Mouse (Mus musculus): Measurements from ENCODE around the gene Ces1b. TPM values are rescaled to one million over a fixed set of nuclear protein-coding genes. Genes with fewer than 3 reads are reported as not detected.

The Ces1b gene
- polyA plus RNA-seq, 1 experiment from 2014 or later: not detected

GRCm38 (mm10) chr8:93048092-93048491 lies 31.7 kb downstream of the Ces1b start, which contains the start of gene Ces1a:
TSS of gene Ces1a (minus strand) at chr8:93048192.
- H3K4me1 ChIP-seq (replicated peaks): no peaks in the 10 kb centered on the region
- no peak for ATAC-seq (ENCODE audit: low FRiP score, low read depth)

GRCm38 (mm10) chr8:93043083-93043482 lies 36.7 kb downstream of the Ces1b start:
- H3K9me3 ChIP-seq: no peaks in the 10 kb centered on the region
- no peak overlapping the region for H3K4me3 ChIP-seq
- no peaks in the 10 kb centered on the region for H3K4me1 ChIP-seq (replicated peaks)
- 53% methylated on average over 1 of the region's 1 CpGs for WGBS
- no peak overlapping the region for H3K4me2 ChIP-seq
- H3K27ac ChIP-seq (replicated peaks): no peak overlapping the region
- no peak for ATAC-seq (ENCODE audit: low FRiP score, low read depth)
- H3K9ac ChIP-seq: no peak overlapping the region
- no peaks in the 10 kb centered on the region for H3K27me3 ChIP-seq
- no peaks in the 10 kb centered on the region for H3K36me3 ChIP-seq

More at GRCm38 (mm10) chr8:93048092-93048491, 31.7 kb downstream of the Ces1b start, which contains the start of gene Ces1a:
- H3K9ac ChIP-seq: no peak within 1 kb of the TSS
- no peak within 1 kb of the TSS for H3K4me3 ChIP-seq
- no peak within 1 kb of the TSS for H3K4me2 ChIP-seq
- no peaks in the 10 kb centered on the region for H3K9me3 ChIP-seq
- no peak within 1 kb of the TSS for H3K27ac ChIP-seq (replicated peaks)
- H3K36me3 ChIP-seq: no peaks in the 10 kb centered on the region
- WGBS: 84% methylated on average over 3 of the region's 3 CpGs
- H3K27me3 ChIP-seq: no peaks in the 10 kb centered on the region

- Histone ChIP-seq H3K9ac (no peak overlapping the region), H3K27me3 (no peaks in the 10 kb centered on the region), H3K4me3 (no peak overlapping the region), H3K4me2 (no peak overlapping the region), H3K9me3 (no peaks in the 10 kb centered on the region), H3K36me3 (no peaks in the 10 kb centered on the region), H3K4me1 (replicated peaks) (no peaks in the 10 kb centered on the region), H3K27ac (replicated peaks) (no peak overlapping the region)
- ATAC-seq (ENCODE audit: low FRiP score, low read depth): no peak
- WGBS: 87% methylated on average over 4 of the region's 4 CpGs
Observed at GRCm38 (mm10) chr8:93040776-93041567, 38.8 kb downstream of the Ces1b start.

- Histone ChIP-seq H3K27me3 (no peaks in the 10 kb centered on the region), H3K36me3 (no peaks in the 10 kb centered on the region), H3K4me1 (replicated peaks) (no peaks in the 10 kb centered on the region), H3K27ac (replicated peaks) (no peak overlapping the region), H3K9ac (no peak overlapping the region), H3K4me2 (no peak overlapping the region), H3K9me3 (no peaks in the 10 kb centered on the region), H3K4me3 (no peak overlapping the region)
- WGBS: 80% methylated on average over 2 of the region's 2 CpGs
- ATAC-seq (ENCODE audit: low FRiP score, low read depth): no peak
Observed at GRCm38 (mm10) chr8:93040256-93040655, 39.6 kb downstream of the Ces1b start.

- H3K27ac ChIP-seq (replicated peaks): no peak overlapping the region
- WGBS: 0% methylated on average over 2 of the region's 2 CpGs
Observed at GRCm38 (mm10) chr8:93038831-93039230, 41.0 kb downstream of the Ces1b start.

GRCm38 (mm10) chr8:93030664-93031063 lies 49.2 kb downstream of the Ces1b start:
- Histone ChIP-seq H3K4me1 (replicated peaks) (no peaks in the 10 kb centered on the region), H3K4me2 (no peak overlapping the region), H3K9me3 (no peaks in the 10 kb centered on the region), H3K27me3 (no peaks in the 10 kb centered on the region), H3K27ac (replicated peaks) (no peak overlapping the region), H3K36me3 (no peaks in the 10 kb centered on the region), H3K4me3 (no peak overlapping the region), H3K9ac (no peak overlapping the region)
- 66% methylated on average over 2 of the region's 2 CpGs for WGBS
- ATAC-seq (ENCODE audit: low FRiP score, low read depth): no peak

More at GRCm38 (mm10) chr8:93038831-93039230, 41.0 kb downstream of the Ces1b start:
- no peak overlapping the region for H3K9ac ChIP-seq
- H3K4me3 ChIP-seq: no peak overlapping the region
- no peak overlapping the region for H3K4me2 ChIP-seq
- no peaks in the 10 kb centered on the region for H3K27me3 ChIP-seq
- no peaks in the 10 kb centered on the region for H3K36me3 ChIP-seq
- no peak for ATAC-seq (ENCODE audit: low FRiP score, low read depth)
- H3K9me3 ChIP-seq: no peaks in the 10 kb centered on the region
- H3K4me1 ChIP-seq (replicated peaks): no peaks in the 10 kb centered on the region

GRCm38 (mm10) chr8:93021738-93022137 lies 58.1 kb downstream of the Ces1b start:
- 73% methylated on average over 5 of the region's 5 CpGs for WGBS
- no peak for ATAC-seq (ENCODE audit: low FRiP score, low read depth)
- H3K4me1 ChIP-seq (replicated peaks): no peaks in the 10 kb centered on the region
- no peak overlapping the region for H3K9ac ChIP-seq
- H3K4me3 ChIP-seq: no peak overlapping the region
- H3K27me3 ChIP-seq: no peaks in the 10 kb centered on the region
- no peaks in the 10 kb centered on the region for H3K36me3 ChIP-seq
- no peak overlapping the region for H3K4me2 ChIP-seq
- H3K27ac ChIP-seq (replicated peaks): no peak overlapping the region
- H3K9me3 ChIP-seq: no peaks in the 10 kb centered on the region

- Histone ChIP-seq H3K27me3 (no peaks in the 10 kb centered on the region), H3K27ac (replicated peaks) (no peak overlapping the region), H3K9ac (no peak overlapping the region), H3K4me3 (no peak overlapping the region), H3K4me1 (replicated peaks) (no peaks in the 10 kb centered on the region), H3K9me3 (no peaks in the 10 kb centered on the region), H3K4me2 (no peak overlapping the region), H3K36me3 (no peaks in the 10 kb centered on the region)
- WGBS: 85% methylated on average over 4 of the region's 4 CpGs
- no peak for ATAC-seq (ENCODE audit: low FRiP score, low read depth)
Observed at GRCm38 (mm10) chr8:93014300-93014699, 65.5 kb downstream of the Ces1b start.

- WGBS: 71% methylated on average over 6 of the region's 6 CpGs
- Histone ChIP-seq H3K4me1 (replicated peaks) (no peaks in the 10 kb centered on the region), H3K4me2 (no peak overlapping the region), H3K4me3 (no peak overlapping the region), H3K27ac (replicated peaks) (no peak overlapping the region), H3K36me3 (no peaks in the 10 kb centered on the region), H3K27me3 (no peaks in the 10 kb centered on the region), H3K9me3 (no peaks in the 10 kb centered on the region), H3K9ac (no peak overlapping the region)
- no peak for ATAC-seq (ENCODE audit: low FRiP score, low read depth)
Observed at GRCm38 (mm10) chr8:93012226-93012625, 67.6 kb downstream of the Ces1b start.

GRCm38 (mm10) chr8:93011439-93011838 lies 68.4 kb downstream of the Ces1b start:
- Histone ChIP-seq H3K4me1 (replicated peaks) (no peaks in the 10 kb centered on the region), H3K4me3 (no peak overlapping the region), H3K27ac (replicated peaks) (no peak overlapping the region), H3K9me3 (no peaks in the 10 kb centered on the region), H3K27me3 (no peaks in the 10 kb centered on the region), H3K9ac (no peak overlapping the region), H3K36me3 (no peaks in the 10 kb centered on the region), H3K4me2 (no peak overlapping the region)
- 10% methylated on average over 9 of the region's 9 CpGs for WGBS
- ATAC-seq (ENCODE audit: low FRiP score, low read depth): peak; percentile 75; the same call in 1 of the 2 replicates

GRCm38 (mm10) chr8:93010286-93010685 lies 69.5 kb downstream of the Ces1b start:
- Histone ChIP-seq H3K9me3 (no peaks in the 10 kb centered on the region), H3K4me2 (no peak overlapping the region), H3K9ac (no peak overlapping the region), H3K27me3 (no peaks in the 10 kb centered on the region), H3K27ac (replicated peaks) (no peak overlapping the region), H3K36me3 (no peaks in the 10 kb centered on the region), H3K4me3 (no peak overlapping the region), H3K4me1 (replicated peaks) (no peaks in the 10 kb centered on the region)
- no peak for ATAC-seq (ENCODE audit: low FRiP score, low read depth)
- 28% methylated on average over 5 of the region's 5 CpGs for WGBS

All from hindbrain, embryonic 15.5 days (tissue).